Mouse (Mus musculus): ENCODE data around the gene Plpp3.

DNA sequence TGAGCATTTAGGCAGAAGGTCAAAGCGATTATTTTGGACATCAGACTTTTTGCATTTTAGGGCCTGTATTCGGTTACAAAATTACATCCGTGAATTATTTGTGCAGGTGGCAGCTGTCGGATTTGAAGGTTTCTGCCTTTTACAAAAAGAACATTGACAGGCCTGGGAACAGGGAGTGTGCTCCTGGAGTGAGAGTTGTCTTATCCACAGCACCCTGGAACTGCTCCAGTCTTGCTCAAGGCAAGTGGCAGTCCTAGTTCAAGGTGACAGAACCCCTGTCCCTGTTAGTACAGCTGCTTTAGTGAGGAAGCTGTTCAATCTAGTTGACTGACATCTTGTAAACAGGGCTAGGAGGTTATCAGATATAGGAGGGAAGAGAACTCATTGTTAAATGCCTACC is 27.3 kb downstream of the Plpp3 start:
- TF ChIP-seq CTCF (IDR thresholded peaks at IDR 0.05; ENCODE audit: extremely low read depth, insufficient read depth, low read length) (no peak), POLR2A (IDR thresholded peaks at IDR 0.05; ENCODE audit: extremely low read depth, insufficient read depth, low read length) (no peak)
